Mouse (Mus musculus) MEL (cell line): ENCODE measurements around the gene Gfy. TPM values are rescaled to one million over a fixed set of nuclear protein-coding genes. Genes with fewer than 3 reads are reported as not detected.

Experiments
- DNase-seq: peaks from one replicate; pipeline ENCODE4 v3.0.0; 2011; ENCODE audit warnings: low read depth, low spot score
- H3K27ac ChIP-seq: 2 replicates; pipeline ENCODE4 v1.5.1; 2012; ENCODE audit warnings: low read depth, mild to moderate bottlenecking, control low read depth, low read length, moderate library complexity; ENCODE audit not compliant: control insufficient read depth
- H3K27me3 ChIP-seq, 2 experiments: fragments of 150-350 bp in 1 of 2; sonication (generic) in 1 of 2; 2 replicates each; pipeline ENCODE4 v1.6.1; 2012; ENCODE audit warnings: low read length in 2 of 2, mild to moderate bottlenecking in 2 of 2, improper control_type of control experiment in 1 of 2, moderate library complexity in 1 of 2; ENCODE audit not compliant: insufficient read depth in 2 of 2, control insufficient read depth in 1 of 2
- H3K36me3 ChIP-seq, 2 experiments: 2 replicates each; pipeline ENCODE4 v1.6.1; 2012 to 2014; ENCODE audit warnings: low read length in 2 of 2, improper control_type of control experiment in 1 of 2, inconsistent platforms in 1 of 2, mild to moderate bottlenecking in 1 of 2; ENCODE audit not compliant: insufficient read depth in 2 of 2, control insufficient read depth in 1 of 2
- H3K4me1 ChIP-seq, 2 experiments: fragments of 150-350 bp in 1 of 2; sonication (generic) in 1 of 2; 2 replicates each; pipeline ENCODE4 v1.6.1; 2012; ENCODE audit warnings: low read length in 2 of 2, improper control_type of control experiment in 1 of 2, mild to moderate bottlenecking in 1 of 2; ENCODE audit not compliant: insufficient read depth in 2 of 2, control insufficient read depth in 1 of 2
- H3K4me3 ChIP-seq, 2 experiments: fragments of 150-350 bp in 1 of 2; sonication (generic) in 1 of 2; 2 replicates each; pipeline ENCODE4 v1.5.1; 2012; ENCODE audit warnings: low read depth in 2 of 2, low read length in 2 of 2, mild to moderate bottlenecking in 2 of 2, moderate library complexity in 2 of 2, control low read depth in 1 of 2, improper control_type of control experiment in 1 of 2; ENCODE audit not compliant: control insufficient read depth in 1 of 2, insufficient read depth in 1 of 2
- H3K79me2 ChIP-seq: 2 replicates; pipeline ENCODE4 v1.6.1; 2012; ENCODE audit warnings: mild to moderate bottlenecking, low read length, moderate library complexity; ENCODE audit not compliant: control insufficient read depth, poor library complexity, insufficient read depth
- H3K9ac ChIP-seq: 2 replicates; pipeline ENCODE4 v1.6.1; 2012; ENCODE audit warnings: low read depth, mild to moderate bottlenecking, control low read depth, low read length, moderate library complexity; ENCODE audit not compliant: control insufficient read depth, poor library complexity, severe bottlenecking
- H3K9me3 ChIP-seq: fragments of 150-350 bp; sonication (generic); replicated peaks from 2 replicates; pipeline ENCODE4 v1.6.1; 2012; ENCODE audit warnings: mild to moderate bottlenecking, low read length, improper control_type of control experiment, moderate library complexity; ENCODE audit not compliant: insufficient read depth
- BHLHE40 ChIP-seq: IDR thresholded peaks from 2 replicates; pipeline ENCODE4 v1.6.1; 2012; ENCODE audit warnings: low read depth, mild to moderate bottlenecking, inconsistent platforms, low read length, improper control_type of control experiment, borderline replicate concordance
- CHD1 ChIP-seq: IDR thresholded peaks from 2 replicates; pipeline ENCODE4 v1.6.1; 2012; ENCODE audit warnings: low read depth, mild to moderate bottlenecking, inconsistent platforms, low read length, improper control_type of control experiment
- CTCF ChIP-seq, 3 experiments: IDR thresholded peaks in 2 of 3; conservative IDR thresholded peaks in 1 of 3; 2 replicates each; pipeline ENCODE4 v1.5.1; 2011 to 2012; ENCODE audit warnings: low read length in 3 of 3, low read depth in 2 of 3, mild to moderate bottlenecking in 2 of 3, improper control_type of control experiment in 1 of 3, inconsistent platforms in 1 of 3, mixed read lengths in 1 of 3, moderate library complexity in 1 of 3; ENCODE audit not compliant: control insufficient read depth in 1 of 3, insufficient read depth in 1 of 3, poor library complexity in 1 of 3, severe bottlenecking in 1 of 3
- ELF1 ChIP-seq: IDR thresholded peaks from 2 replicates; pipeline ENCODE4 v1.6.1; 2014; ENCODE audit warnings: low read depth, mild to moderate bottlenecking, inconsistent platforms, low read length, improper control_type of control experiment, moderate library complexity
- ETS1 ChIP-seq: IDR thresholded peaks from 2 replicates; pipeline ENCODE4 v1.6.1; 2012; ENCODE audit warnings: low read depth, mild to moderate bottlenecking, inconsistent platforms, low read length, improper control_type of control experiment, moderate library complexity
- GATA1 ChIP-seq: IDR thresholded peaks from 2 replicates; pipeline ENCODE4 v1.6.1; 2011; ENCODE audit warnings: low read depth, low read length, improper control_type of control experiment
- JUND ChIP-seq: IDR thresholded peaks from 2 replicates; pipeline ENCODE4 v1.6.1; 2011; ENCODE audit warnings: low read depth, mild to moderate bottlenecking, improper control_type of control experiment, low read length
- KAT2A ChIP-seq: conservative IDR thresholded peaks from 2 replicates; pipeline ENCODE4 v1.6.1; 2012; ENCODE audit warnings: low read depth, low read length, improper control_type of control experiment, inconsistent platforms
- MYB ChIP-seq: IDR thresholded peaks from 2 replicates; pipeline ENCODE4 v1.6.1; 2011; ENCODE audit warnings: mild to moderate bottlenecking, low read depth, low read length, improper control_type of control experiment
- MYC ChIP-seq: IDR thresholded peaks from 2 replicates; pipeline ENCODE4 v1.6.1; 2011; ENCODE audit warnings: low read depth, mild to moderate bottlenecking, low read length, improper control_type of control experiment, moderate library complexity
- NELFE ChIP-seq: IDR thresholded peaks from 2 replicates; pipeline ENCODE4 v1.6.1; 2011; ENCODE audit warnings: low read depth, low read length, improper control_type of control experiment
- NRF1 ChIP-seq: IDR thresholded peaks from 2 replicates; pipeline ENCODE4 v1.6.1; 2014; ENCODE audit warnings: low read depth, mild to moderate bottlenecking, inconsistent platforms, low read length, improper control_type of control experiment, moderate library complexity; ENCODE audit not compliant: poor library complexity, insufficient read depth, severe bottlenecking
- POLR2A ChIP-seq, 2 experiments: IDR thresholded peaks; 2 replicates each; pipeline ENCODE4 v1.6.1; 2011 to 2012; ENCODE audit warnings: low read length in 2 of 2, mild to moderate bottlenecking in 2 of 2, control low read depth in 1 of 2, improper control_type of control experiment in 1 of 2, low read depth in 1 of 2, moderate library complexity in 1 of 2; ENCODE audit not compliant: control insufficient read depth in 1 of 2, insufficient read depth in 1 of 2, poor library complexity in 1 of 2
- POLR2AphosphoS2 ChIP-seq: IDR thresholded peaks from 2 replicates; pipeline ENCODE4 v1.6.1; 2011; ENCODE audit warnings: low read length, improper control_type of control experiment
- POLR2AphosphoS5 ChIP-seq: IDR thresholded peaks from 2 replicates; pipeline ENCODE4 v1.6.1; 2012; ENCODE audit warnings: low read depth, borderline replicate concordance, mild to moderate bottlenecking, inconsistent platforms, low read length, moderate library complexity, mixed read lengths
- TAL1 ChIP-seq: IDR thresholded peaks from 2 replicates; pipeline ENCODE4 v1.6.1; 2012; ENCODE audit warnings: mild to moderate bottlenecking, inconsistent platforms, low read length, moderate library complexity, mixed read lengths
- TBP ChIP-seq: IDR thresholded peaks from 2 replicates; pipeline ENCODE4 v1.8.0; 2011; ENCODE audit warnings: low read depth, low read length, improper control_type of control experiment
- UBTF ChIP-seq: IDR thresholded peaks from 2 replicates; pipeline ENCODE4 v1.6.1; 2012; ENCODE audit warnings: low read depth, mild to moderate bottlenecking, inconsistent platforms, low read length, improper control_type of control experiment, moderate library complexity, borderline replicate concordance; ENCODE audit not compliant: insufficient read depth
- ZC3H11A ChIP-seq: IDR thresholded peaks from 2 replicates; pipeline ENCODE4 v1.6.1; 2012; ENCODE audit warnings: low read depth, mild to moderate bottlenecking, inconsistent platforms, low read length, improper control_type of control experiment
- ZKSCAN1 ChIP-seq: IDR thresholded peaks from 2 replicates; pipeline ENCODE4 v1.6.1; 2012; ENCODE audit warnings: low read depth, mild to moderate bottlenecking, inconsistent platforms, low read length, improper control_type of control experiment, moderate library complexity
- ZNF384 ChIP-seq: IDR thresholded peaks from 2 replicates; pipeline ENCODE4 v1.6.1; 2012; ENCODE audit warnings: low read depth, mild to moderate bottlenecking, inconsistent platforms, low read length, improper control_type of control experiment
- polyA plus RNA-seq, 2 experiments: library from polyadenylated mRNA; stranded (reverse) in 1 of 2; unstranded in 1 of 2; fragments of >175 nt in 1 of 2; fragments of >200 nt in 1 of 2; gene quantifications; 2 replicates each; pipeline versions ENCODE4 v1.2.1 to v1.2.4; 2012; ENCODE audit warnings: low replicate concordance in 2 of 2, low read depth in 1 of 2; ENCODE audit not compliant: insufficient read length in 2 of 2, insufficient read depth in 1 of 2, missing spikeins in 1 of 2
- total RNA-seq: library from RNA; depleted of rRNA; stranded (reverse); fragments of 300-350 nt; gene quantifications from 2 replicates; pipeline ENCODE4 v1.2.3, GENCODE M21; 2012

Gene Gfy
- total and polyA plus RNA-seq, 3 experiments, result not detected

GRCm38 (mm10) chr7:45160866-45161265, 18.5 kb downstream of the Gfy start:
- H3K9me3 ChIP-seq, result no peaks in the 10 kb centered on the region
- H3K27ac ChIP-seq, result no peak overlapping the region
- peaks cover 0 to 4% of the 10 kb centered on the region in 2 experiments; a peak in 1 of 4 replicates for H3K36me3 ChIP-seq
- DNase-seq, result no peak
- H3K79me2 ChIP-seq, result no peaks in the 10 kb centered on the region
- TF ChIP-seq POLR2A (IDR thresholded peaks at IDR 0.05; ENCODE audit: control insufficient read depth in 1 of 2, insufficient read depth in 1 of 2, low read depth in 1 of 2, low read length in 2 of 2, poor library complexity in 1 of 2), result no peak
- TF ChIP-seq TBP, result no peak
- TF ChIP-seq KAT2A, result no peak
- no peak for TF ChIP-seq UBTF
- TF ChIP-seq ZKSCAN1, result no peak
- TF ChIP-seq BHLHE40, result no peak
- no peak for TF ChIP-seq CHD1
- no peak for TF ChIP-seq ETS1
- TF ChIP-seq POLR2AphosphoS2, result no peak
- TF ChIP-seq CTCF (IDR thresholded peaks at IDR 0.05 in 2 of 3, conservative IDR thresholded peaks at IDR 0.05 in 1 of 3; ENCODE audit: control insufficient read depth in 1 of 3, insufficient read depth in 1 of 3, low read depth in 2 of 3, low read length in 3 of 3, poor library complexity in 1 of 3, severe bottlenecking in 1 of 3), result no peak
- no peak overlapping the region for H3K9ac ChIP-seq
- no peak overlapping the region for H3K4me3 ChIP-seq
- H3K27me3 ChIP-seq, result peaks cover 4 to 9% of the 10 kb centered on the region in 2 experiments; a peak in 3 of 4 replicates
- H3K4me1 ChIP-seq, result peaks cover 0 to 3% of the 10 kb centered on the region in 2 experiments; a peak in 3 of 4 replicates

- Histone ChIP-seq H3K4me3 (no peak overlapping the region), H3K36me3 (peaks cover 0 to 5% of the 10 kb centered on the region in 2 experiments; a peak in 2 of 4 replicates), H3K9me3 (no peaks in the 10 kb centered on the region), H3K79me2 (no peaks in the 10 kb centered on the region), H3K27me3 (peaks cover 4 to 6% of the 10 kb centered on the region in 2 experiments; a peak in 3 of 4 replicates), H3K9ac (no peak overlapping the region), H3K27ac (no peak overlapping the region), H3K4me1 (peaks cover 1 to 8% of the 10 kb centered on the region in 2 experiments)
- no peak for DNase-seq
- no peak for TF ChIP-seq JUND
- no peak for TF ChIP-seq ZNF384
- TF ChIP-seq TAL1, result no peak
- TF ChIP-seq CTCF (IDR thresholded peaks at IDR 0.05 in 2 of 3, conservative IDR thresholded peaks at IDR 0.05 in 1 of 3; ENCODE audit: control insufficient read depth in 1 of 3, insufficient read depth in 1 of 3, low read depth in 2 of 3, low read length in 3 of 3, poor library complexity in 1 of 3, severe bottlenecking in 1 of 3), result no peak
- no peak for TF ChIP-seq POLR2AphosphoS2
- TF ChIP-seq KAT2A, result no peak
- no peak for TF ChIP-seq NELFE
- no peak for TF ChIP-seq GATA1
- TF ChIP-seq BHLHE40, result no peak
- TF ChIP-seq MYB, result no peak
- TF ChIP-seq POLR2A (IDR thresholded peaks at IDR 0.05; ENCODE audit: control insufficient read depth in 1 of 2, insufficient read depth in 1 of 2, low read depth in 1 of 2, low read length in 2 of 2, poor library complexity in 1 of 2), result no peak
- no peak for TF ChIP-seq CHD1
- TF ChIP-seq ELF1, result no peak
- TF ChIP-seq MYC, result no peak
- no peak for TF ChIP-seq NRF1
- TF ChIP-seq ZC3H11A, result no peak
- no peak for TF ChIP-seq ETS1
- no peak for TF ChIP-seq UBTF
- TF ChIP-seq POLR2AphosphoS5, result no peak
Observed at GRCm38 (mm10) chr7:45160316-45160800, 19.0 kb downstream of the Gfy start.
